ENCODE assay signal across 20 mouse cellular contexts in genomic region chr15:83298313-83298712, GRCm38 (mm10). TPM values are rescaled to one million over a fixed set of nuclear protein-coding genes. Genes with fewer than 3 reads are reported as not detected.
A peak's percentile ranks its signal among the peaks of the same experiment; 100 is the strongest.
DNase-seq lines count a peak whose midpoint lies in the region; ATAC-seq and TF ChIP-seq lines count a peak whose summit lies in the region.
"Had no signal": no experiment of that assay in that cellular context is flagged by ENCODE, and none has a peak within 500 bp of the region (broad histone marks: within the 10 kb centered on the region; RNA-seq: fewer than 3 reads in every experiment).

No protein-coding gene starts in this region.

- peak; percentile 32; the same call in 1 of the 2 replicates for TF ChIP-seq CTCF in kidney, postnatal 0 days (IDR thresholded peaks at IDR 0.05; ENCODE audit: low read depth)
- TF ChIP-seq CTCF in brain, embryonic 14.5 days (IDR thresholded peaks at IDR 0.05; ENCODE audit: borderline replicate concordance, extremely low read depth, insufficient read depth, insufficient read length): peak; percentile 26; the same call in 1 of the 2 replicates

- no peak for TF ChIP-seq POLR2A in brain, embryonic 14.5 days (IDR thresholded peaks at IDR 0.05; ENCODE audit: borderline replicate concordance, extremely low read depth, insufficient read depth, insufficient read length, poor library complexity, severe bottlenecking)

- WGBS in kidney, postnatal 0 days: 85% methylated on average over 8 of the region's 8 CpGs

- no peak overlapping the region for H3K4me3 ChIP-seq in kidney, postnatal 0 days (replicated peaks; ENCODE audit: low read depth, low read length)
- H3K4me3 ChIP-seq: embryonic facial prominence, embryonic 15.5 days; forebrain, embryonic 15.5 days; heart, embryonic 13.5 days; intestine, embryonic 15.5 days; limb, embryonic 15.5 days; midbrain, embryonic 15.5 days; neural tube, embryonic 13.5 days had no signal

- no peak overlapping the region for H3K9ac ChIP-seq in kidney, postnatal 0 days (ENCODE audit: low read depth, low read length)
- H3K9ac ChIP-seq: embryonic facial prominence, embryonic 15.5 days; forebrain, embryonic 15.5 days; heart, embryonic 13.5 days; intestine, embryonic 15.5 days; limb, embryonic 15.5 days; midbrain, embryonic 15.5 days; neural tube, embryonic 13.5 days had no signal

- H3K36me3 ChIP-seq in kidney, postnatal 0 days (ENCODE audit: insufficient read depth, low read length): peaks cover 6% of the 10 kb centered on the region; the same call in 1 of the 2 replicates
- H3K36me3 ChIP-seq: forebrain, embryonic 15.5 days had no signal

- no peak overlapping the region for H3K4me2 ChIP-seq in kidney, postnatal 0 days (ENCODE audit: low read length)
- H3K4me2 ChIP-seq: embryonic facial prominence, embryonic 15.5 days; forebrain, embryonic 15.5 days; heart, embryonic 13.5 days; intestine, embryonic 15.5 days; limb, embryonic 15.5 days; midbrain, embryonic 15.5 days; neural tube, embryonic 13.5 days had no signal

- ATAC-seq in kidney, postnatal 0 days (replicated peaks; ENCODE audit: low FRiP score, low read depth): no peak
- ATAC-seq: activated CD4-positive, CD25-positive, alpha-beta regulatory T cell, adult 4 months; forebrain, embryonic 15.5 days; intestine, embryonic 15.5 days; midbrain, embryonic 15.5 days had no signal

- no peaks in the 10 kb centered on the region for H3K27me3 ChIP-seq in kidney, postnatal 0 days (ENCODE audit: insufficient read depth, low read length)
- H3K27me3 ChIP-seq: embryonic facial prominence, embryonic 15.5 days; forebrain, embryonic 15.5 days; heart, embryonic 13.5 days; intestine, embryonic 15.5 days; limb, embryonic 15.5 days; midbrain, embryonic 15.5 days; neural tube, embryonic 13.5 days had no signal

- H3K27ac ChIP-seq in kidney, postnatal 0 days: no peak overlapping the region
- H3K27ac ChIP-seq: embryonic facial prominence, embryonic 15.5 days; forebrain, embryonic 15.5 days; heart, embryonic 13.5 days; intestine, embryonic 15.5 days; limb, embryonic 15.5 days; midbrain, embryonic 15.5 days; neural tube, embryonic 13.5 days had no signal

- DNase-seq in kidney, postnatal 0 days (ENCODE audit: low spot score): no peak
- no peak for DNase-seq in kidney, postnatal 14 days
- DNase-seq in thymus, postnatal 0 days (ENCODE audit: low spot score): peak; percentile 4
- no peak for DNase-seq in thymus, postnatal 36 days
- no peak for DNase-seq in brain, embryonic 14.5 days (ENCODE audit: low read depth)
- no peak for DNase-seq in adrenal gland, postnatal 25 days
- DNase-seq in B cell, adult 2 months: no peak
- DNase-seq: cerebellum, adult 2 months; gastrocnemius, postnatal 25 days; spleen, adult 18-20 months had no signal

- H3K4me1 ChIP-seq in kidney, postnatal 0 days (replicated peaks; ENCODE audit: insufficient read depth, low read length): peaks cover 22% of the 10 kb centered on the region

- H3K9me3 ChIP-seq in kidney, postnatal 0 days (replicated peaks; ENCODE audit: low read length): no peaks in the 10 kb centered on the region
- H3K9me3 ChIP-seq: embryonic facial prominence, embryonic 15.5 days; forebrain, embryonic 15.5 days; heart, embryonic 13.5 days; intestine, embryonic 15.5 days; limb, embryonic 15.5 days; midbrain, embryonic 15.5 days; neural tube, embryonic 13.5 days had no signal

RNA-seq across cellular contexts. Expression of gene A4galt, which starts 46.7 kb away (rescaled TPM):
- 26.5 and 27.2 TPM in 2 replicates for polyA plus RNA-seq in kidney, postnatal 0 days (2015; fragmentation: Nextera tagmentation; extraction: Ambion mirVana)
- 2.2 and 2.4 TPM in 2 replicates for polyA plus RNA-seq in thymus, postnatal 0 days (2015; fragmentation: Nextera tagmentation; extraction: Ambion mirVana)
- 1.8 and 4.2 TPM in 2 replicates for polyA plus RNA-seq in brain, embryonic 14.5 days (2012; rRNA removed)
- 6.8 and 7.7 TPM in 2 replicates for total RNA-seq in adrenal gland, postnatal 25 days (2021)
- total RNA-seq: hematopoietic stem cell, adult 5-6 weeks; megakaryocyte progenitor cell, adult 5-6 weeks had no signal
- polyA plus RNA-seq: activated CD4-positive, CD25-positive, alpha-beta regulatory T cell, adult 4 months had no signal

RNA-seq across cellular contexts. Expression of gene Arfgap3, which starts 51.7 kb away (rescaled TPM):
- 36.2 and 40.9 TPM in 2 replicates for polyA plus RNA-seq in kidney, postnatal 0 days (2015; fragmentation: Nextera tagmentation; extraction: Ambion mirVana)
- polyA plus RNA-seq in thymus, postnatal 0 days (2015; fragmentation: Nextera tagmentation; extraction: Ambion mirVana): 16.4 and 18.3 TPM in 2 replicates
- polyA plus RNA-seq in brain, embryonic 14.5 days (2012; rRNA removed): 40.3 and 43.9 TPM in 2 replicates
- 25.0 and 29.6 TPM in 2 replicates for total RNA-seq in adrenal gland, postnatal 25 days (2021)
